Mouse (Mus musculus) intestine, embryonic 16.5 days (tissue): ENCODE data around the gene Hes7. TPM values are rescaled to one million over a fixed set of nuclear protein-coding genes. Genes with fewer than 3 reads are reported as not detected.

Experiments used
- ATAC-seq: fragments of 200-750 bp; cut with Nextera tagmentation; 2 replicates; pipeline ENCODE4 v1.8.0; 2017; ENCODE audit warnings: moderate TSS enrichment, moderate library complexity
- H3K27ac ChIP-seq: fragments of 300-500 bp; sonication (generic); 2 replicates; pipeline ENCODE4 v1.5.1; 2014; ENCODE audit warnings: mild to moderate bottlenecking, low read length
- H3K27me3 ChIP-seq: fragments of 300-500 bp; sonication (generic); replicated peaks from 2 replicates; pipeline ENCODE4 v1.6.1; 2014; ENCODE audit warnings: low read length, control low read depth, mixed read lengths; ENCODE audit not compliant: control insufficient read depth, insufficient read depth
- H3K36me3 ChIP-seq: fragments of 300-500 bp; sonication (generic); 2 replicates; pipeline ENCODE4 v1.6.1; 2014; ENCODE audit warnings: low read length, control low read depth; ENCODE audit not compliant: control insufficient read depth, insufficient read depth
- H3K4me1 ChIP-seq: fragments of 300-500 bp; sonication (generic); 2 replicates; pipeline ENCODE4 v1.6.1; 2014; ENCODE audit warnings: low read length, control low read depth, mixed read lengths; ENCODE audit not compliant: control insufficient read depth, insufficient read depth
- H3K4me2 ChIP-seq: fragments of 300-500 bp; sonication (generic); 2 replicates; pipeline ENCODE4 v1.6.1; 2014; ENCODE audit warnings: low read depth, low read length, control low read depth
- H3K4me3 ChIP-seq: fragments of 300-500 bp; sonication (generic); 2 replicates; pipeline ENCODE4 v1.5.1; 2014; ENCODE audit warnings: mild to moderate bottlenecking, low read length
- H3K9ac ChIP-seq: fragments of 300-500 bp; sonication (generic); 2 replicates; pipeline ENCODE4 v1.6.1; 2014; ENCODE audit warnings: low read depth, low read length
- H3K9me3 ChIP-seq: fragments of 300-500 bp; sonication (generic); 2 replicates; pipeline ENCODE4 v1.6.1; 2016; ENCODE audit warnings: low read length, control low read depth; ENCODE audit not compliant: control insufficient read depth
- WGBS: fragments of 180-500 bp; shearing (Covaris S2); extraction: QIAGEN DNeasy Blood & Tissue Kit; methylation state at CpG from one replicate; pipeline ENCODE4 v1.1.7; 2014; 5-methylcytosine and 5-hydroxymethylcytosine counted together
- polyA plus RNA-seq: library from polyadenylated mRNA; unstranded; fragments of >200 nt; fragmentation: Nextera tagmentation; extraction: Ambion mirVana; gene quantifications from 2 replicates; pipeline ENCODE4 v1.2.1, GENCODE M21; 2015

The Hes7 gene
- polyA plus RNA-seq, 1 experiment from 2014 or later: 0.33 TPM

- Histone ChIP-seq H3K4me3 (no peak overlapping the region), H3K27me3 (no peaks in the 10 kb centered on the region), H3K27ac (no peak overlapping the region), H3K4me1 (peaks cover 19% of the 10 kb centered on the region), H3K4me2 (no peak overlapping the region), H3K9ac (no peak overlapping the region), H3K9me3 (no peaks in the 10 kb centered on the region), H3K36me3 (no peaks in the 10 kb centered on the region)
- no peak for ATAC-seq
- 58% methylated on average over 8 of the region's 9 CpGs for WGBS
Measured at GRCm38 (mm10) chr11:69075764-69076479, 44.3 kb upstream of the Hes7 start.

- no peak for ATAC-seq
- H3K9me3 ChIP-seq: no peaks in the 10 kb centered on the region
- no peaks in the 10 kb centered on the region for H3K36me3 ChIP-seq
- no peak overlapping the region for H3K4me2 ChIP-seq
- no peaks in the 10 kb centered on the region for H3K27me3 ChIP-seq
- no peak overlapping the region for H3K4me3 ChIP-seq
- no peak overlapping the region for H3K27ac ChIP-seq
- no peak overlapping the region for H3K9ac ChIP-seq
- 74% methylated on average over 5 of the region's 5 CpGs for WGBS
- peaks cover 13% of the 10 kb centered on the region for H3K4me1 ChIP-seq
Measured at GRCm38 (mm10) chr11:69076572-69076971, 43.6 kb upstream of the Hes7 start.

GRCm38 (mm10) chr11:69077316-69077715 lies 42.9 kb upstream of the Hes7 start:
- peaks cover 11% of the 10 kb centered on the region; the same call in 1 of the 2 replicates for H3K4me1 ChIP-seq
- H3K36me3 ChIP-seq: no peaks in the 10 kb centered on the region
- no peak overlapping the region for H3K9ac ChIP-seq
- H3K4me3 ChIP-seq: no peak overlapping the region
- no peaks in the 10 kb centered on the region for H3K27me3 ChIP-seq
- H3K9me3 ChIP-seq: no peaks in the 10 kb centered on the region
- H3K27ac ChIP-seq: no peak overlapping the region
- H3K4me2 ChIP-seq: no peak overlapping the region
- no peak for ATAC-seq
- 78% methylated on average over 9 of the region's 9 CpGs for WGBS

GRCm38 (mm10) chr11:69078041-69078440 lies 42.2 kb upstream of the Hes7 start:
- Histone ChIP-seq H3K4me1 (peaks cover 7% of the 10 kb centered on the region; the same call in 1 of the 2 replicates), H3K9ac (no peak overlapping the region), H3K4me3 (no peak overlapping the region), H3K36me3 (no peaks in the 10 kb centered on the region), H3K9me3 (no peaks in the 10 kb centered on the region), H3K27me3 (no peaks in the 10 kb centered on the region), H3K27ac (no peak overlapping the region), H3K4me2 (no peak overlapping the region)
- no peak for ATAC-seq
- WGBS: 61% methylated on average over 6 of the region's 6 CpGs

GRCm38 (mm10) chr11:69078805-69079438 lies 41.3 kb upstream of the Hes7 start:
- Histone ChIP-seq H3K4me1 (peaks cover 7% of the 10 kb centered on the region; the same call in 1 of the 2 replicates), H3K36me3 (no peaks in the 10 kb centered on the region), H3K9ac (no peak overlapping the region), H3K4me2 (no peak overlapping the region), H3K9me3 (no peaks in the 10 kb centered on the region), H3K27me3 (no peaks in the 10 kb centered on the region), H3K4me3 (no peak overlapping the region), H3K27ac (no peak overlapping the region)
- ATAC-seq: no peak
- WGBS: 65% methylated on average over 5 of the region's 5 CpGs

GRCm38 (mm10) chr11:69080102-69080854 lies 39.9 kb upstream of the Hes7 start:
- no peak overlapping the region for H3K4me3 ChIP-seq
- H3K4me2 ChIP-seq: no peak overlapping the region
- H3K27ac ChIP-seq: peak overlapping the region; percentile 14; the same call in 1 of the 2 replicates
- WGBS: 75% methylated on average over 15 of the region's 15 CpGs
- peak; percentile 83 for ATAC-seq
- no peaks in the 10 kb centered on the region for H3K9me3 ChIP-seq
- no peak overlapping the region for H3K9ac ChIP-seq
- H3K36me3 ChIP-seq: no peaks in the 10 kb centered on the region
- no peaks in the 10 kb centered on the region for H3K27me3 ChIP-seq
- H3K4me1 ChIP-seq: no peaks in the 10 kb centered on the region

- Histone ChIP-seq H3K4me2 (no peak overlapping the region), H3K27ac (no peak overlapping the region), H3K27me3 (no peaks in the 10 kb centered on the region), H3K4me3 (no peak overlapping the region), H3K36me3 (no peaks in the 10 kb centered on the region), H3K9me3 (no peaks in the 10 kb centered on the region), H3K4me1 (no peaks in the 10 kb centered on the region), H3K9ac (no peak overlapping the region)
- WGBS: 86% methylated on average over 8 of the region's 8 CpGs
- no peak for ATAC-seq
Measured at GRCm38 (mm10) chr11:69080855-69081222, 39.4 kb upstream of the Hes7 start.

GRCm38 (mm10) chr11:69081613-69082012 lies 38.6 kb upstream of the Hes7 start:
- ATAC-seq: no peak
- Histone ChIP-seq H3K9me3 (no peaks in the 10 kb centered on the region), H3K27ac (no peak overlapping the region), H3K4me3 (no peak overlapping the region), H3K4me2 (no peak overlapping the region), H3K36me3 (no peaks in the 10 kb centered on the region), H3K9ac (no peak overlapping the region), H3K4me1 (no peaks in the 10 kb centered on the region), H3K27me3 (no peaks in the 10 kb centered on the region)
- WGBS: 83% methylated on average over 7 of the region's 7 CpGs

- Histone ChIP-seq H3K36me3 (no peaks in the 10 kb centered on the region), H3K4me1 (peaks cover 27% of the 10 kb centered on the region), H3K9ac (no peak overlapping the region), H3K4me2 (no peak overlapping the region), H3K27me3 (no peaks in the 10 kb centered on the region), H3K4me3 (no peak overlapping the region), H3K27ac (no peak overlapping the region), H3K9me3 (no peaks in the 10 kb centered on the region)
- 56% methylated on average over 6 of the region's 6 CpGs for WGBS
- no peak for ATAC-seq
Measured at GRCm38 (mm10) chr11:69085608-69086007, 34.6 kb upstream of the Hes7 start.
